Mouse (Mus musculus) spleen, adult 2 months (tissue): Measurements from ENCODE around the gene Kif11. TPM values are rescaled to one million over a fixed set of nuclear protein-coding genes. Genes with fewer than 3 reads are reported as not detected.

Experiments
- DNase-seq, 2 experiments: peaks; one replicate each; pipeline versions ENCODE4 v3.0.0 to v3.0.0-alpha.2; 2012 to 2021; ENCODE audit warnings: low spot score in 2 of 2, low read depth in 1 of 2
- H3K27ac ChIP-seq: fragments of 200-500 bp; 2 replicates; pipeline ENCODE4 v1.5.1; 2012; ENCODE audit warnings: low read length, inconsistent platforms; ENCODE audit not compliant: insufficient read depth
- H3K27me3 ChIP-seq: fragments of 200-500 bp; 2 replicates; pipeline ENCODE4 v1.6.1; 2012; ENCODE audit warnings: mild to moderate bottlenecking, moderate library complexity, low read length, inconsistent platforms; ENCODE audit not compliant: control insufficient read depth, insufficient read depth
- H3K36me3 ChIP-seq: fragments of 200-500 bp; 2 replicates; pipeline ENCODE4 v1.6.1; 2012; ENCODE audit warnings: mild to moderate bottlenecking, low read length, inconsistent platforms; ENCODE audit not compliant: control insufficient read depth, insufficient read depth
- H3K4me1 ChIP-seq: fragments of 200-500 bp; 2 replicates; pipeline ENCODE4 v1.6.1; 2011; ENCODE audit warnings: inconsistent platforms; ENCODE audit not compliant: control insufficient read depth, insufficient read depth, insufficient read length
- H3K4me3 ChIP-seq: fragments of 200-500 bp; 2 replicates; pipeline ENCODE4 v1.5.1; 2011; ENCODE audit warnings: mild to moderate bottlenecking, inconsistent platforms; ENCODE audit not compliant: insufficient read depth, insufficient read length; ENCODE audit errors: extremely low read depth
- CTCF ChIP-seq: fragments of 200-500 bp; IDR thresholded peaks from 2 replicates; pipeline ENCODE4 v1.5.1; 2011; ENCODE audit warnings: mild to moderate bottlenecking, inconsistent platforms; ENCODE audit not compliant: insufficient read depth, insufficient read length, insufficient replicate concordance; ENCODE audit errors: extremely low read depth
- POLR2A ChIP-seq: fragments of 200-500 bp; IDR thresholded peaks from 2 replicates; pipeline ENCODE4 v1.6.1; 2011; ENCODE audit warnings: low read depth, low read length, inconsistent platforms
- WGBS: fragments of 180-500 bp; shearing (Covaris S2); methylation state at CpG from one replicate; pipeline ENCODE4 v1.1.7; 2018; 5-methylcytosine and 5-hydroxymethylcytosine counted together
- polyA plus RNA-seq: library from polyadenylated mRNA; depleted of rRNA; stranded (reverse); fragments of >200 nt; gene quantifications from 2 replicates; pipeline ENCODE4 v1.2.3, GENCODE M21; 2012

Kif11 gene
- polyA plus RNA-seq, 1 experiment, result 2.1 TPM

DNA sequence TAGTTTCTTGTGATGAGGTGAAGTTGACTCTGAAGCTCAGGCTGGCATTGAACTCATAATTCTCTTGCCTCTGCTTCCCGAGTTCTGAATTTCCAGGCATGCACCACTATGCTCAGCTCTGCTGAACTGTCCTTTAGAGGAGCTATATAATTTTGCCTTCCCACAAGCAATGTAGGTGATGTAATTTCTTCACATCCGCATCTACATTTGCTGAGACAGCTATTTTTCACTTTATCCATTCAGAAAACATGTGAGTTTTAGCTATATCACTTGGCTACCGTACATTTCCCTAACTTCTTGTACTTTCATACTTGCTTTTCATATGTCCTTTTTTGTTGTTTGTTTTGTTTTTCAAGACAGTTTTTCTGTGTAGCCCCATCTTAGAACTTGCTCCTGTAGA lies 20.1 kb downstream of the Kif11 start:
- TF ChIP-seq CTCF (no peak), POLR2A (no peak)
- WGBS, result 98% methylated on average over 3 of the region's 3 CpGs

DNA sequence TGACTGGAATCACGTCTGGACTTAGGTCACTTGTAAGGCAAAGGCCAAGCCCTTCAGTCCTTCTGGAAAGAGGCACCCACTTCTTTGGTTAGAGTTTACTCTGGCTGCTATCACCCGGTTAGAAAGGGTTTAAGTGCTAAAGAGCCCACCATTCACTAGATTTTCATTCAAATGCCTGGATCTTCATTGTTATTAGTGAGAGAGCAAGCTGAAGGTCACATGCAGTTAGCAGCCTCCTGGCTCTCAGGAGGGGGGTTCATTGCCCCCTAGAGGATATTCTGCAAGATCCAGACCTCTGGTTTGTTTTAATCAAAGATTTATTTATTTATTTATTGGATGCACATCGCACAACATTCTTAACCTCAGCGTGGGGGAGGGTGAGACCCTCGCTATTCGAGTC lies 24.7 kb downstream of the Kif11 start:
- no peaks in the 10 kb centered on the region for H3K36me3 ChIP-seq
- no peak for DNase-seq
- no peak overlapping the region for H3K4me3 ChIP-seq
- 95% methylated on average over 6 of the region's 6 CpGs for WGBS
- H3K4me1 ChIP-seq, result no peaks in the 10 kb centered on the region
- no peaks in the 10 kb centered on the region for H3K27me3 ChIP-seq
- TF ChIP-seq CTCF, result no peak
- TF ChIP-seq POLR2A, result no peak
- H3K27ac ChIP-seq, result no peak overlapping the region

More for the DNA sequence above, 20.1 kb downstream of the Kif11 start:
- H3K4me1 ChIP-seq, result no peaks in the 10 kb centered on the region
- no peak overlapping the region for H3K4me3 ChIP-seq
- H3K36me3 ChIP-seq, result no peaks in the 10 kb centered on the region
- no peaks in the 10 kb centered on the region for H3K27me3 ChIP-seq
- no peak for DNase-seq
- H3K27ac ChIP-seq, result no peak overlapping the region

DNA sequence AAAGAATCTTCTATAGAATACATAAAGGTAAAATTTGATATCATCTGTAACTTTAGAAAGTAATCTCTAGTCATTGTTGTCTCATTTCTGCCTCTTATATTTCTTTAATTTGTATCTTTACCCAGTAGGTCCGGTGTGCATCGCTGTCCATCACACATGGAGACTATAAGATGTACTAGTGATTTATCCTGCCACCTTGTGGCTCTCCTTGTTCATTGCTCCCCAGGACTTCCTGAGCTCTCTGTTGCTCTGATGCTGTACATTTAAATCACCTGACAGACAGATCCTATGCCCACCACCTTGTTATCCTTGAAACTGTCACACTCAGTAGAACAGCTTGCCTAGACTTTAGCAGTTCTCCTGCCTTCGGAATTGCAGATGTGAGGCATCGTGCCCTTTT lies 42.1 kb downstream of the Kif11 start:
- WGBS, result 73% methylated on average over 4 of the region's 4 CpGs
- H3K27me3 ChIP-seq, result no peaks in the 10 kb centered on the region
- H3K4me1 ChIP-seq, result no peaks in the 10 kb centered on the region
- TF ChIP-seq POLR2A (no peak), CTCF (peak; percentile 38; the same call in 1 of the 2 replicates)
- peak in 1 of 2 experiments; percentile 56 for DNase-seq
- no peak overlapping the region for H3K4me3 ChIP-seq
- H3K27ac ChIP-seq, result no peak overlapping the region
- no peaks in the 10 kb centered on the region for H3K36me3 ChIP-seq

DNA sequence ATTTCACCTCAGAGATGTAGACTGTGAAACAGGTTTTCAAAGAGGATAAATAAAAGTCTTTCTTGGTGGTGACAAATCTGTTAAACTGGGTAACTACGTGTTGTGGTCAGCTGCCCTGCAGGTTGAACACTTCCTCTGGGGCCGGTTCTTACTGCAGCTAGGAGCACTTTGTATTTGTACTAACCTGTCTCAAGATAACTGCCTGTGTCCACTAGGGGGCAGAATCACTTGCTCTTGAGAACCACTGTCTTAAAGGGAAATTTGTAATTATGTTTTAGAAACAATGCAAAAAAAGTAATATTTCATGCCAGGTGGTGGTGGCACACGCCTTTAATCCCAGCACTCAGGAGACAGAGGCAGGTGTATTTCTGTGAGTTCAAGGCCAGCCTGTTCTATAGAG lies 43.4 kb downstream of the Kif11 start:
- WGBS, result 19% methylated on average over 3 of the region's 3 CpGs
- TF ChIP-seq POLR2A, result no peak
- peak; percentile 3; the same call in 1 of the 2 replicates for TF ChIP-seq CTCF
- no peaks in the 10 kb centered on the region for H3K36me3 ChIP-seq
- peak; percentile 61 to 74 for DNase-seq
- H3K4me3 ChIP-seq, result no peak overlapping the region
- no peaks in the 10 kb centered on the region for H3K27me3 ChIP-seq
- H3K27ac ChIP-seq, result no peak overlapping the region
- no peaks in the 10 kb centered on the region for H3K4me1 ChIP-seq

DNA sequence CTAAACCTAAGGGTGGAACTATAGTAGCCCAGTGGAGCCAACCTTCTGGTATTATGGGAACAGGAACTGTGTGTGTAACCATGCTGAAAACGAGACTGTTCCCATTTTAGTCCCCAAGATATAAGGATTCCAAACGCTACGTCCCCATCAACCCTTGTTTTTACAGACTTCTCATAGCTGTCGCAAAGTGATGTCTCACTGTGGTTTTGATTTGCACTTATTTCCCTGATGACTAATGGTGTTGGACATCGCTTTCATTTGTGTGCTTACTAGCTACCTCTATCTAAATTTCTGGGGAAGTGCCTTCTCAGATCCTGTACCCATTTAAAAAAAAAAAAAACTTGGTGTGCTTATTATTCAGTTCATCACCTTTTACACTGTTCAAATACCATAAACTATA lies 52.4 kb downstream of the Kif11 start:
- Histone ChIP-seq H3K27ac (no peak overlapping the region), H3K36me3 (no peaks in the 10 kb centered on the region), H3K4me3 (no peak overlapping the region), H3K4me1 (no peaks in the 10 kb centered on the region; the same call in 1 of the 2 replicates), H3K27me3 (no peaks in the 10 kb centered on the region)
- TF ChIP-seq CTCF, result no peak
- 16% methylated on average over 5 of the region's 5 CpGs for WGBS
- no peak for DNase-seq

DNA sequence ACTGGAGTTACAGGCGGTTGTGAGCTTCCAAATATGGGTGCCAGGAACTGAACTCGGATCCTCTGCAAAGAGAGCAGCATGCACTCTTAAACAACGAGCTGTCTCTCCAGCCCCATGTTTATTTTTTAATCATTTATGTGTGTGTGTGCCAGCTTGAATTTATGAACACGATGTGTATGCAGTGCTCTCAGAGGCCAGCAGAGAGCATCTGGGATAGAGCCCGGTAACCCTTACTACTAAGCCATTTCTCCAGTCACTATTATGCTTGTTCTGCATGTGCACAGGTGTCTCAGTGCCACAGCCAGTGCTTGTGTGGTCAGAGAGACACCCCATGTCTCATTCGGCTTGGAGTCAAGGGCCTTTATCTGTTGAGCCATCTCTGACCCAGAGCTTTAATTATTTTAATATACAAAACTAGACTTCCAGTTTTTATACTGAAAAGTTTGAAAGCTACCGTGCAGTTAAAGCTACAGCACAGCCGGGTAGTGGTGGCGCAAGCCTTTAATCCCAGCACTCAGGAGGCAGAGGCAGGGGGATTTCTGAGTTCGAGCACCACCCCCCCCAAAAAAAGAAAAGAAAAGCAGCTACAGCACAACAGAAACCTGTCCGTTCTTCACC lies 55.0 kb downstream of the Kif11 start:
- DNase-seq, result no peak
- Histone ChIP-seq H3K27ac (no peak overlapping the region), H3K4me1 (peaks cover 6% of the 10 kb centered on the region), H3K36me3 (no peaks in the 10 kb centered on the region), H3K27me3 (peaks cover 7% of the 10 kb centered on the region), H3K4me3 (no peak overlapping the region)
- 92% methylated on average over 11 of the region's 11 CpGs for WGBS
- TF ChIP-seq CTCF (no peak), POLR2A (no peak)

DNA sequence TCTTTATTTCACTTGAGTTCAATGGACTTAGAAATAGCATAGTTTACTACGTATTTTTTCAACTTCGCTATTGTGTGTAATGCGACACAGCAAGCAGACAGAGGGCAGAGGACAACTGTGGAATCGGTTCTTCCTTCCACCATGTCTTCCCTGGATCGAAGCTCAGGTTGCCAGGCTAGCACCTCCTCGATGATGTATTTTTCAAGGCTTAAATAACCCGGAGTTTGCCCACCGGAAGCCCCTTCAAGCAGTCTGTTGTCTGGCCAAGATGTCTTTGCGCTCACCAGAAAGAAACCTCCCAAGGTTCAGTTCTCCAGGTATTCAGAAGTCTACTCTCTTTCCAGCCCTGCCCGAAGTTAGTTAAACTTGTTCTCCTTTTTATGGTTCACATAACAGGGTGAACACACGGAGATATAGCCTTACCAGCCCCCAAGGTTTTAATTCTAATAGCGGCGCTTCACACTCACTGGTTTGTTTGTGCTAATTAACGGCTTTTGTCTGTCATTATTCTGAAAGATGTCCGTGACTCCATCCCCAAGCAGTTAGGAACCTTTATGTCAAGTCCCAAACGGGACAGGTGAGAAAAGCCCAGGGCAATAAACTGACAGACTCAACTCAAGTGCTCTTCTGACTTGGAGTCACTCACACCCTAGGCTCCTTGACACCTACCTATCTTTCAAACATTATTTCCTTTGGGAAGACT lies 56.8 kb downstream of the Kif11 start:
- Histone ChIP-seq H3K27ac (no peak overlapping the region), H3K4me1 (peaks cover 6% of the 10 kb centered on the region), H3K36me3 (peaks cover 5% of the 10 kb centered on the region), H3K27me3 (peaks cover 7% of the 10 kb centered on the region), H3K4me3 (no peak overlapping the region)
- DNase-seq, result no peak
- 41% methylated on average over 16 of the region's 16 CpGs for WGBS
- TF ChIP-seq POLR2A (no peak), CTCF (no peak)
